Mouse (Mus musculus): ENCODE data around the gene Lypd4.
"Not testable (repeated sequence)": the region's sequence is repeated elsewhere in the genome, so short reads cannot be mapped to it uniquely, and the experiment has no call there.

Lypd4 gene

GRCm38 (mm10) chr7:24887096-24887495, 17.4 kb upstream of the Lypd4 start:
- no peak for DNase-seq

DNA sequence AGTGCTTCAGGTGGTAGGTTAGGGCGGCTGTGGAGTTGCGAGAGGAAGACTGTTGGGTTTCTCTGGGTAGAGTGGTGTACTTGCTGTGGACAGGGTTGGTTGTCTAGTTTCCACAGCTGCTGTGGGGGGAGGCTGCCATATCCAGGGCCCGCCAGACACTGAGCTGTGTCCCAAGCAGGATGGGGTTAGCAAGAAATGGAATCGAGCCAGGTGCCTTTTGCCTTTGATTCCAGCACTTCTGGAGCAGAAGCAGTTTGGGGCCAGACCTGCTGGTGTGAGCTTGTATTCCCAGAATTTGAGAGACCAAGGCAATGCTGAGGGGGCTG, 16.5 kb upstream of the Lypd4 start:
- DNase-seq: peak; percentile 56

GRCm38 (mm10) chr7:24885468-24886307, 15.9 kb upstream of the Lypd4 start:
- no peak for DNase-seq

DNA sequence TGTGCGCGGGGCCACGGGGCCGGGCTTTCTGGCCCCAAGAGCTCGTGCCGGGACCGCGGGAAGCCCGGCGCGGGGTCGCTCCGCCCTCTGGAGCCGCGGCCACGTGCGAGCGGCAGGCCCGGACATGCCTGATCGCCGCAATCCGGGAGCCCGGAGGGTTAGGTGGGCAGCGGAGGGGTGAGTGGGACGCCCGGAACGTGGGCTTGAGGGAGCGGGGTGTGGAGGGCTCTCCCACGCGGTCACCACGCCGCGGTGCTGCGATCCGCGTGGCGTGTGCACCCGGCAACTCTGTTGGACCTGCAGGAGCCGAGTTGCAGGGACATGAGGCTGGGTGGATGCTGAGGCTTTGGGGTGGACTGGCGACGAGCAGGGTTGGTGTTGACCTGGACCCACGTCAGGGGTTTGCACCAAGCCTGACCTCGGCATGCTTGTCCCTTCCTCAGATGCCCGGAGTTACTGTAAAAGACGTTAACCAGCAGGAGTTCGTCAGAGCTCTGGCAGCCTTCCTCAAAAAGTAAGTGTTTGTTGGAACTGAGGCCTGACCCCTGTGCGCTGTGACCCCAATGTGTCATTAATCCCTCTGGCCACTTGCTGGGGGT, 15.1 kb upstream of the Lypd4 start:
- peak; percentile 67 for DNase-seq

- DNase-seq: peak; percentile 99
These were observed 14.4 kb upstream of the Lypd4 start, which contains the start of gene Rps19 for GRCm38 (mm10) chr7:24883896-24884692. TSS of gene Rps19 (plus strand) at chr7:24884371.

DNA sequence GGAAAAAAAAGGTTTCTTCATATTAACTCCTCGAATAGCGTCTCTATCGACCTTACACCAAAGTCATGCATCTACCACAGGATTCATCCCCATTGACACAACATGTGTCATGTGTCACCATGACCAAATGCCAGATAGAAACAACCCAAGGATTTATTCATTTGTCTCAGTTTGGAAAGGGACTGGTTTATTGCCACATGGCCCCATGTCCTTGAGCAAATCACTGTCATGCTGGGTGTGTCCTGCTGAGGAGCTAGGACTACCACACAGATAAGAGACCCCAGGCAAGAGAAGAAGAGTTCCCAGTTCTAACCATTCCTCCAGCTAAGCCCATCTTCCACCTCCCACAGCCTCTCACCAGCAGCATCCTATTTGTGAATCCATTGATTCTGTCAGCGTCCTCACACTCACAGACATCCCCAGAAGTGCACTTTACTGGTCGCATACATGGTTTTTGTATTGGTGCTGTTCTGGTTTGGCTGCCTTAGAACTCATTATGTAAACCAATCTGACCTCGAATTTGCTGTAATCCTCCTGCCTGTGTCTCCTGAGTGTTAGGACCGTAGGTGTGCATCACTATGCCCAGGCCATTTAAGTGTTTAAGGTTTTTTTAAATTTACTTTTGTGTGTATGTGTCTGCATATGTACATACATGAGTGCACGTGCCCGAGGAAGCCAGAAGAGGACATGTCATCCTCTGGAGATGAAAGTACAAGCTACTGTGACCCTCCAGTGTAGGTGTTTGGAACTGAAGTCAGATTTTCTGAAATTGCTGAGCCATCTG, 12.9 kb upstream of the Lypd4 start:
- DNase-seq: no peak

- no peak for DNase-seq
These were observed 9.9 kb upstream of the Lypd4 start for GRCm38 (mm10) chr7:24879620-24880019.

DNA sequence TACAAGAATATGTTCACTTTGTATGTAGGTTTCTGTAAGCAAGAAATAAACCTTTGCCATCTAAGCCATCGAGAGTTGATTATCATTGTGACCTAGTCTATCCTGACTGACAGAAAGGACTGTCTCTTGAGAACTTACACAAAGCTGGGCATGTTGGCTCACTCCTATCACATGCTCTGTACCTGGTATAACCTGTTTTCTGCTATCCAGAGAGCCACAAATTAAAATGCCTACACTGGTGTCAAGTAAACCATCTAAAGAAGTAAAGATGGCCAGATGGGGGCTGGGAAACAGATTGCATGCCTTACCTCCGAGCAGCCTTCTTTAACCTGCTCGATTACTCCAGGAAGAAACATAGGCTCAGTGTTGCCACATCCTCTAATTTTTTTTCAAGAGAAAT, 7.8 kb upstream of the Lypd4 start:
- no peak for DNase-seq

DNA sequence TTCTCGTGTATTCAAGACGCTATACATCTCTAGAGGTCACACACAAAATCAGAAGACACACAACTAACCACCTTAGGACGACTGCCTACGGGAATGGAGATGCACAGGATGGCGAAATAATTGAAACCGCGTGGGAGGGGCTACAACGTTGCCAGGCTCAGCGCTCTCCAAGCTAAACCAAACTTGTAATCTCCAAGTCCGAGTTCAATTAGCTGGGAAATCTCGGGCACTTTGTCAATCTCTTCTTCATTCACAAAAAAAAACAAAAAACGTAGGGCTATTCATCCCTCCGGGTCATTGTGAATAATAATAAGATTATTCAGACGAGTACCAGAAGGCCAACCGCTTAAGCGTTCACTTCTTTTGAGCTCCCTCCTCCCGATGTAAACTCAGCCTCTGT, 661 bp downstream of the Lypd4 start:
- no peak for DNase-seq

- DNase-seq: no peak
These were observed 5.6 kb downstream of the Lypd4 start for GRCm38 (mm10) chr7:24864156-24864555.

DNA sequence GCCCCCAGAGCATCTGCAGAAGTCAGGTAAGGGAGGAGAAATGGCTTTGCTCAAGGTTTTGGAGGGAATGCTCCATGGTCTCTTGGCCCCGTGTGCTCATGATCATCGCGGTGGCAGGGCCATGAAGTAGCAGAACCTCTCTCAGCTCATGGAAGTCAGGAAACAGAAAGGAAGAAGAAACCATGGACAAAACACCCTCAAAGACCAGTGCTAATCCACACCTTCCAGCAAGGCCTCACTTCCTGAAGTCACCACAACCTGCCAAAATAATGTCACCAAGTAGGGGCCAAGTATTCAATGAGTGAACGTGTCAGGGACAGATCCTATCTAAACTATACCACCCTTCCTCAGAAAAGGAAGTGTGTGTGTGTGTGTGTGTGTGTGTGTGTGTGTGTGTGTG, 6.9 kb downstream of the Lypd4 start:
- no peak for DNase-seq

DNA sequence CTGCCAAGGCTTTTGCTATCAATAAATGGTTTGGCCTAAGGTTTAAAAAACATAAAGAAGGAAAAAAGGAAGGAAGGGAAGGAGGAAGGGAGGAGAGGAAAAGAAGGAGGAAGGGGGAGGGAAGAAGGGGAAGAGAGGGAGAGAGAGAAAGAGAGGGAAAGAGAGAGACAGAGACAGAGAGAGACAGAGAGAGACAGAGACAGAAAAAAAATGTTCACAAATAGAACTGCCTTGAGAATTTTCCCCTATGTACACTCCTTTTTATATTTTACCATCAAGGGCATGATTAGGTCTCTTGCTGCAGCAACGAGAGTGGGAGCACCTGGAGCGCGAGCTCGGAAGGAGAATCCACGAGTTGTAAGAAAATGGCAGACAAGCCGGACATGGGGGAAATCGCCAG, 7.8 kb downstream of the Lypd4 start, which contains the start of gene Gm9844:
Gene Gm9844 (plus strand): TSS at position 301 of the 400 bp plus-strand sequence.
- DNase-seq: no peak

GRCm38 (mm10) chr7:24859234-24859633, 10.5 kb downstream of the Lypd4 start:
- no peak for DNase-seq

GRCm38 (mm10) chr7:24856460-24857120, 13.2 kb downstream of the Lypd4 start:
- DNase-seq: no peak

GRCm38 (mm10) chr7:24853695-24854094, 16.0 kb downstream of the Lypd4 start:
- no peak for DNase-seq

DNA sequence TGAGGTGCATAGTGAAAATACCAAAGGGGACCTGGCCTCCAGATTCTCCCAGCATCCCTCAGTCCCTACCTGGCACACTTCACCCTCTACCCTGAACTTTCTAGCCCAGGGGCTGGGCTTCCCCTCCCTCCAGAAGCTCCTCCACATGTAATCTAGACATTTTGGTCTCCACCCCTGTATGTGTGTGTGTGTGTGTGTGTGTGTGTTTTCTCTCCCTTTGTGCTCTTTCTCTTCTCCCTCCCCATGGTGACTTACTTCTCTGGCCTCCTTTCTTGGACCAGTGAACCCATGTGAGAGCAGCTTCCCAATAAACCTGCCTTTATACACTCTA, 16.5 kb downstream of the Lypd4 start:
- no peak for DNase-seq

- no peak for DNase-seq
These were observed 17.0 kb downstream of the Lypd4 start for GRCm38 (mm10) chr7:24852557-24853232.

- no peak for DNase-seq
These were observed 18.0 kb downstream of the Lypd4 start for GRCm38 (mm10) chr7:24851596-24852325.

DNA sequence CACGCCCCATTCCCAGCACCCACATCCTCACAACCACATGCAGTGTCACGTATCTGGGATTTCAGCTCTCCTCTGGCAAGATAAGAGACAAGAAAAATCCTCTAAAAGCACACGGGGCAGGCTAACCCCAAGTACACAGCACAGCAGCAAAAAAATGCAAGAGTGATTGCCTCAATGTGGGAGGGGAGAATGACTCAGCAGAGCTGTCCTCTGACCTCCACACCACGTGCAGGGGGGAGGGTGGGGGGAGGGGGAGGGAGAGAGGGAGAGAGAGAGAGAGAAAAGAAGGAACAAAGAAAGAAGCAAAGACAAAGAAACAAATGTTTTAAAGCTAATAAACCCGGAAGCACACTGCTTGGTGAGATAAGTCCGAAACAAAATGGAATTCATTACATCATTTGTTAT, 18.8 kb downstream of the Lypd4 start:
- no peak for DNase-seq

DNA sequence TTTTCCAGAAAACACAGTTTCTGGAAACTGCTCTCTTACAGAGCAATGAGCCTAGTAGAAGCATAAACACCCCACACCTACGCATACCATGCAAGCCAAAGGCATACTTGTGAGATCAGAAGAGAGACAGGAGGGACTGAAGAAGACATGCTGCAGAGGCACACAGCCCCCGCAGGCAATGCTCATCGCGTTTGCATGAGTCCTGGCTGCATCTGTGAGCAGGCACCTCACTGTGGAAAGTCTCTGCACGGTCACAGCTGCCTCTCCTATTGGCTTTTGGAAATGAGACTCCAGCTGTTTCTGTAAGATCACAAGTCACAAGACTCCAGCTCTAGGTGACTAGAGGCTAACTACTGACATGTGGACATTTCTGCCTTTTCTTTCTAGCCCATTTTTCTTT, 19.6 kb downstream of the Lypd4 start:
- DNase-seq: peak; percentile 17

DNA sequence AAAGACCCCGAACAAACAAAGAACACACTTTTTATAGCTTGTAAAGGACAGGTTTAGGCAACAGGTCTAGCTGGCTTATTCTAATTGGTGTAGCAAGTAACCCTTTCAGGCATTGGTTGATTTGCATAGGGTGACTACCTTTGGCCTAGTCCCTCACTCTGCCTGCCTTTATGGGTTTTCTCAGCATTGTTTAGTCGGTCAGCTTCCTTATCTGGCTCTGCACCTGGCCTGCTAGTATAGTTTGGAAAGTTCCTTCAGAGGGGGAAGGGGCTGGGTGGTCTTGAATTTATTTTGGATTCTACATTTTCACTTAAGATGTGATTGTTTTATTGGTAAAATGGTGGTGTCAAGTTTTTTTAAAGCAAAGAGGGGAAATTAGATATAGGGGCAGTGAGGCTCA, 23.2 kb downstream of the Lypd4 start:
- not testable (repeated sequence) for DNase-seq

Measured in kidney, postnatal 10 days (tissue).